Comparison of ENCODE assay signal across 23 mouse cellular contexts in the genomic region with DNA sequence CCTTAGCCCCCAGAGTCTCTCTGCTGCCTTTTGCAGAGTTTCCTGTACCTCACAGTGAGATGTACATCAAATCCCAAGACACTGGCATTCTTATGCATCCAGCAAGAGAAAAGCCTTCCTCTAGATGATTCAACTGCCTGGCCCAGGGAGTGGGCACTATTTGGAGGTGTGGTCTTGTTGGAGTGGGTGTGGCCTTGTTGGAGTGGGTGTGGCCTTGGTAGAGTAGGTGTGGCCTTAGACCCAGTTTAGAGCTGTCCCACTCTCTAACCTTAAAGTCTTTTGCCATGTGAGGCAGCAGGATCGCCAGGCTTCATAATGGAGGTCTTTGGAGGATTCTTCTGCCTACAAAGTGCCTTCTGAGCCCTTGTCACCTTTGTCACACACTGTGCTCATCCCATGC. TPM values are rescaled to one million over a fixed set of nuclear protein-coding genes. Genes with fewer than 3 reads are reported as not detected.
DNase-seq lines count a peak whose midpoint lies in the region; ATAC-seq and TF ChIP-seq lines count a peak whose summit lies in the region.
"Had no signal": no experiment of that assay in that cellular context is flagged by ENCODE, and none has a peak within 500 bp of the region (broad histone marks: within the 10 kb centered on the region; RNA-seq: fewer than 3 reads in every experiment).

No protein-coding gene starts in this region.

- no peak overlapping the region for H3K4me2 ChIP-seq in forebrain, embryonic 13.5 days
- no peak overlapping the region for H3K4me2 ChIP-seq in forebrain, postnatal 0 days (ENCODE audit: low read depth)
- H3K4me2 ChIP-seq in midbrain, embryonic 15.5 days: no peak overlapping the region
- H3K4me2 ChIP-seq in midbrain, postnatal 0 days (ENCODE audit: low read depth, low read length, poor library complexity, severe bottlenecking): no peak overlapping the region
- no peak overlapping the region for H3K4me2 ChIP-seq in hindbrain, postnatal 0 days (ENCODE audit: low read depth, low read length)
- H3K4me2 ChIP-seq in heart, embryonic 11.5 days: no peak overlapping the region
- H3K4me2 ChIP-seq in kidney, embryonic 14.5 days (replicated peaks; ENCODE audit: low read depth, low read length): no peak overlapping the region
- H3K4me2 ChIP-seq: embryonic facial prominence, embryonic 13.5 days; heart, embryonic 15.5 days had no signal

- no peaks in the 10 kb centered on the region for H3K27me3 ChIP-seq in forebrain, embryonic 13.5 days
- no peaks in the 10 kb centered on the region for H3K27me3 ChIP-seq in forebrain, postnatal 0 days (ENCODE audit: insufficient read depth, low read length)
- H3K27me3 ChIP-seq in midbrain, embryonic 15.5 days (replicated peaks): no peaks in the 10 kb centered on the region
- H3K27me3 ChIP-seq in midbrain, postnatal 0 days (ENCODE audit: insufficient read depth, low read length): no peaks in the 10 kb centered on the region
- no peaks in the 10 kb centered on the region for H3K27me3 ChIP-seq in hindbrain, postnatal 0 days (ENCODE audit: insufficient read depth, low read length)
- H3K27me3 ChIP-seq in heart, embryonic 11.5 days (ENCODE audit: control insufficient read depth, insufficient read depth, low read length): no peaks in the 10 kb centered on the region
- no peaks in the 10 kb centered on the region for H3K27me3 ChIP-seq in kidney, embryonic 14.5 days (ENCODE audit: control insufficient read depth, insufficient read depth, low read length)
- H3K27me3 ChIP-seq: heart, embryonic 15.5 days had no signal

- H3K4me1 ChIP-seq in forebrain, embryonic 13.5 days: peaks cover 20% of the 10 kb centered on the region
- H3K4me1 ChIP-seq in forebrain, postnatal 0 days (ENCODE audit: insufficient read depth): no peaks in the 10 kb centered on the region
- H3K4me1 ChIP-seq in midbrain, embryonic 15.5 days: peaks cover 23% of the 10 kb centered on the region
- H3K4me1 ChIP-seq in midbrain, postnatal 0 days (ENCODE audit: insufficient read depth, low read length): no peaks in the 10 kb centered on the region
- 0 out of 2 replicates have a peak, but pooled peaks cover 11% of the 10 kb centered on the region for H3K4me1 ChIP-seq in hindbrain, postnatal 0 days (ENCODE audit: insufficient read depth, low read length)
- no peaks in the 10 kb centered on the region for H3K4me1 ChIP-seq in heart, embryonic 11.5 days (ENCODE audit: control insufficient read depth, insufficient read depth, low read length)
- no peaks in the 10 kb centered on the region for H3K4me1 ChIP-seq in kidney, embryonic 14.5 days (ENCODE audit: control insufficient read depth, insufficient read depth, low read length)
- H3K4me1 ChIP-seq: heart, embryonic 10.5 days; heart, embryonic 15.5 days had no signal

- no peaks in the 10 kb centered on the region for H3K9me3 ChIP-seq in forebrain, embryonic 13.5 days (replicated peaks)
- no peaks in the 10 kb centered on the region for H3K9me3 ChIP-seq in forebrain, postnatal 0 days (ENCODE audit: low read length)
- no peaks in the 10 kb centered on the region for H3K9me3 ChIP-seq in midbrain, embryonic 15.5 days
- H3K9me3 ChIP-seq in midbrain, postnatal 0 days (ENCODE audit: low read length): no peaks in the 10 kb centered on the region
- no peaks in the 10 kb centered on the region for H3K9me3 ChIP-seq in hindbrain, postnatal 0 days (ENCODE audit: low read length)
- H3K9me3 ChIP-seq in heart, embryonic 11.5 days (replicated peaks; ENCODE audit: control insufficient read depth, low read length): no peaks in the 10 kb centered on the region
- H3K9me3 ChIP-seq in kidney, embryonic 14.5 days (ENCODE audit: control insufficient read depth, low read length): no peaks in the 10 kb centered on the region
- H3K9me3 ChIP-seq: embryonic facial prominence, embryonic 13.5 days; heart, embryonic 10.5 days; heart, embryonic 15.5 days had no signal

- peak overlapping the region; percentile 10; the same call in 1 of the 2 replicates for H3K27ac ChIP-seq in forebrain, embryonic 13.5 days
- no peak overlapping the region for H3K27ac ChIP-seq in forebrain, postnatal 0 days (ENCODE audit: low read depth, low read length)
- no peak overlapping the region for H3K27ac ChIP-seq in midbrain, embryonic 15.5 days
- no peak overlapping the region for H3K27ac ChIP-seq in midbrain, postnatal 0 days (ENCODE audit: low read depth, low read length)
- no peak overlapping the region for H3K27ac ChIP-seq in hindbrain, postnatal 0 days
- no peak overlapping the region for H3K27ac ChIP-seq in heart, embryonic 11.5 days (ENCODE audit: low read depth, low read length)
- no peak overlapping the region for H3K27ac ChIP-seq in kidney, embryonic 14.5 days (ENCODE audit: low read depth, low read length)
- H3K27ac ChIP-seq: embryonic facial prominence, embryonic 13.5 days; heart, embryonic 10.5 days; heart, embryonic 15.5 days had no signal

- no peak for ATAC-seq in forebrain, embryonic 13.5 days
- ATAC-seq in forebrain, postnatal 0 days: no peak
- peak; percentile 21; the same call in 1 of the 2 replicates for ATAC-seq in midbrain, embryonic 15.5 days (replicated peaks)
- no peak; the same call in 1 of the 2 replicates for ATAC-seq in midbrain, postnatal 0 days (ENCODE audit: low FRiP score)
- peak; percentile 17; the same call in 1 of the 2 replicates for ATAC-seq in hindbrain, postnatal 0 days
- ATAC-seq in heart, embryonic 11.5 days (replicated peaks; ENCODE audit: insufficient number of reproducible peaks, low FRiP score, low TSS enrichment): no peak; the same call in 1 of the 2 replicates
- ATAC-seq in kidney, embryonic 14.5 days (ENCODE audit: low FRiP score, low TSS enrichment): no peak
- ATAC-seq: forebrain, embryonic 14.5 days; inflammation-experienced regulatory T-cells, adult 6 months; intestine, postnatal 0 days; Patski had no signal

- no peak for DNase-seq in forebrain, postnatal 0 days
- DNase-seq in midbrain, postnatal 0 days (ENCODE audit: low spot score): no peak
- DNase-seq in ES-CJ7 (ENCODE audit: low read depth, low spot score): peak; percentile 65
- no peak for DNase-seq in hindbrain, postnatal 0 days (ENCODE audit: low spot score)
- DNase-seq: adrenal gland, adult 8-10 months; adrenal gland, postnatal 36 days; cerebellum, adult 8-10 months; cerebellum, postnatal 25 days; gastrocnemius, postnatal 36 days; heart, adult 11 months; heart, postnatal 14 days had no signal

- H3K4me3 ChIP-seq in forebrain, embryonic 13.5 days: no peak overlapping the region
- no peak overlapping the region for H3K4me3 ChIP-seq in forebrain, postnatal 0 days (ENCODE audit: low read depth, low read length)
- no peak overlapping the region for H3K4me3 ChIP-seq in midbrain, embryonic 15.5 days
- no peak overlapping the region for H3K4me3 ChIP-seq in midbrain, postnatal 0 days (ENCODE audit: low read depth, low read length)
- H3K4me3 ChIP-seq in hindbrain, postnatal 0 days (ENCODE audit: low read length): no peak overlapping the region
- no peak overlapping the region for H3K4me3 ChIP-seq in heart, embryonic 11.5 days (ENCODE audit: low read depth, low read length)
- no peak overlapping the region for H3K4me3 ChIP-seq in kidney, embryonic 14.5 days (ENCODE audit: low read length)
- H3K4me3 ChIP-seq: embryonic facial prominence, embryonic 13.5 days; heart, embryonic 10.5 days; heart, embryonic 15.5 days had no signal

- no peaks in the 10 kb centered on the region for H3K36me3 ChIP-seq in forebrain, embryonic 13.5 days (ENCODE audit: poor library complexity, severe bottlenecking)
- H3K36me3 ChIP-seq in forebrain, postnatal 0 days (ENCODE audit: insufficient read depth): 0 out of 2 replicates have a peak, but pooled peaks cover 4% of the 10 kb centered on the region
- H3K36me3 ChIP-seq in midbrain, embryonic 15.5 days (replicated peaks): no peaks in the 10 kb centered on the region
- H3K36me3 ChIP-seq in midbrain, postnatal 0 days (ENCODE audit: insufficient read depth, low read length): no peaks in the 10 kb centered on the region
- no peaks in the 10 kb centered on the region for H3K36me3 ChIP-seq in hindbrain, postnatal 0 days (ENCODE audit: insufficient read depth, low read length)
- H3K36me3 ChIP-seq in heart, embryonic 11.5 days (ENCODE audit: control insufficient read depth, insufficient read depth, low read length): no peaks in the 10 kb centered on the region
- H3K36me3 ChIP-seq in kidney, embryonic 14.5 days (ENCODE audit: control insufficient read depth, insufficient read depth, low read length): no peaks in the 10 kb centered on the region
- H3K36me3 ChIP-seq: embryonic facial prominence, embryonic 13.5 days; heart, embryonic 10.5 days; heart, embryonic 15.5 days had no signal

- whole genome bisulfite sequencing in forebrain, embryonic 13.5 days: 84% methylated on average over 1 of the region's 1 CpGs
- WGBS in forebrain, postnatal 0 days: 89% methylated on average over 1 of the region's 1 CpGs
- WGBS in midbrain, embryonic 15.5 days: 81% methylated on average over 1 of the region's 1 CpGs
- WGBS in midbrain, postnatal 0 days: 71% methylated on average over 1 of the region's 1 CpGs
- WGBS in hindbrain, postnatal 0 days: 88% methylated on average over 1 of the region's 1 CpGs
- WGBS in heart, embryonic 11.5 days (ENCODE audit: insufficient replicate concordance): 67% methylated on average over 1 of the region's 1 CpGs
- WGBS in kidney, embryonic 14.5 days: 79% methylated on average over 1 of the region's 1 CpGs

- TF ChIP-seq CTCF in forebrain, postnatal 0 days (IDR thresholded peaks at IDR 0.05; ENCODE audit: low read depth): no peak
- TF ChIP-seq CTCF in midbrain, postnatal 0 days (IDR thresholded peaks at IDR 0.05): no peak
- TF ChIP-seq CTCF in hindbrain, postnatal 0 days (IDR thresholded peaks at IDR 0.05; ENCODE audit: low read depth): no peak

- no peak overlapping the region for H3K9ac ChIP-seq in forebrain, embryonic 13.5 days
- H3K9ac ChIP-seq in forebrain, postnatal 0 days: no peak overlapping the region
- no peak overlapping the region for H3K9ac ChIP-seq in midbrain, embryonic 15.5 days
- H3K9ac ChIP-seq in midbrain, postnatal 0 days (replicated peaks; ENCODE audit: low read length, poor library complexity, severe bottlenecking): no peak overlapping the region
- no peak overlapping the region for H3K9ac ChIP-seq in hindbrain, postnatal 0 days (replicated peaks; ENCODE audit: low read length)
- H3K9ac ChIP-seq in heart, embryonic 11.5 days (ENCODE audit: low read depth, low read length): no peak overlapping the region
- H3K9ac ChIP-seq in kidney, embryonic 14.5 days (ENCODE audit: low read depth, low read length): no peak overlapping the region
- H3K9ac ChIP-seq: embryonic facial prominence, embryonic 13.5 days; heart, embryonic 15.5 days had no signal

RNA-seq across cellular contexts. Expression of gene Lrrn2, which starts 29.9 kb away (rescaled TPM):
- 22.2 and 25.6 TPM in 2 replicates for polyA plus RNA-seq in forebrain, embryonic 13.5 days (2015; fragmentation: Nextera tagmentation; extraction: Ambion mirVana)
- total RNA-seq in forebrain, postnatal 0 days (2014; rRNA removed): 31.6 and 44.6 TPM in 2 replicates
- polyA plus RNA-seq in forebrain, postnatal 0 days (2015; fragmentation: Nextera tagmentation; extraction: Ambion mirVana): 76.8 and 90.9 TPM in 2 replicates
- 56.8 and 60.2 TPM in 2 replicates for polyA plus RNA-seq in midbrain, embryonic 15.5 days (2015; fragmentation: Nextera tagmentation; extraction: Ambion mirVana)
- 44.6 and 48.9 TPM in 2 replicates for total RNA-seq in midbrain, postnatal 0 days (2014; rRNA removed)
- polyA plus RNA-seq in midbrain, postnatal 0 days (2015; fragmentation: Nextera tagmentation; extraction: Ambion mirVana): 74.4 and 76.6 TPM in 2 replicates
- total RNA-seq in hindbrain, postnatal 0 days (2014; rRNA removed): 48.3 and 51.0 TPM in 2 replicates
- 60.0 and 64.7 TPM in 2 replicates for polyA plus RNA-seq in hindbrain, postnatal 0 days (2015; fragmentation: Nextera tagmentation; extraction: Ambion mirVana)
- 5.7 and 6.2 TPM in 2 replicates for polyA plus RNA-seq in heart, embryonic 11.5 days (2014; fragmentation: Nextera tagmentation; extraction: Ambion mirVana)
- 2.4 and 4.1 TPM in 2 replicates for polyA plus RNA-seq in kidney, embryonic 14.5 days (2014; fragmentation: Nextera tagmentation; extraction: Ambion mirVana)
- total RNA-seq: hematopoietic stem cell, adult 5-6 weeks had no signal
- polyA plus RNA-seq: Patski had no signal

Comparison
In these comparisons a context has a peak if more than half of its experiments do, and no peak if none do; other contexts are left out.
1. ATAC-seq: peak in midbrain, embryonic 15.5 days (single experiment) and hindbrain, postnatal 0 days (single experiment); none in forebrain, embryonic 13.5 days (single experiment), forebrain, postnatal 0 days (single experiment), midbrain, postnatal 0 days (single experiment), heart, embryonic 11.5 days (single experiment) and kidney, embryonic 14.5 days (single experiment).